Mouse (Mus musculus) olfactory bulb, adult 2 months (tissue): ENCODE results near the gene Gm49369.

Experiments used
- CTCF ChIP-seq: fragments of 200-500 bp; IDR thresholded peaks from 2 replicates; pipeline ENCODE4 v1.5.1; 2012; ENCODE audit warnings: low read depth, mild to moderate bottlenecking, low read length, moderate library complexity; ENCODE audit not compliant: insufficient read depth
- POLR2A ChIP-seq: fragments of 200-500 bp; IDR thresholded peaks from 2 replicates; pipeline ENCODE4 v1.6.1; 2012; ENCODE audit warnings: mild to moderate bottlenecking, low read depth, low read length, moderate library complexity; ENCODE audit not compliant: insufficient read depth

DNA sequence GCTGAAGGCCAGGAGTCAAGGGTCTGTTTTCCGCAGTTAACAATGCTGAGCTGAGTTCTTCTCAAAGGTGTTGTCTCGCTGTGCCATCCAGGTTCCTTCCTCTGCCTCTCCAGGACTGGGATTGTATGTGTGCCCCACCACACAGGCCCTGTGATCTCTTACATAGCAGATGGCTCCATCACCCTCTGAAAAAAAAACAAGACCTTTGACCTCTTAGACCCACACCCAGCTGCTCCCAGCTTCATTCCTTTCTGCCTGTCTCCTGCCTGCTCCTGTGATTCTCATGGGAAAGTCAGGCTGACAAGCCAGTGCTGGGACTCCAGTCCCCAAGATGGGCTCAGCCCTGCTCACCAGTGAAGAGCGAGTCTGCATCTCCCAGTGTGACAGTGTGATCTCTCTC is 54.0 kb downstream of the Gm49369 start:
- TF ChIP-seq POLR2A = no peak
- no peak for TF ChIP-seq CTCF
